Mouse (Mus musculus): ENCODE measurements around the gene Hist1h2bg. TPM values are rescaled to one million over a fixed set of nuclear protein-coding genes. Genes with fewer than 3 reads are reported as not detected.

The Hist1h2bg gene
- total and polyA plus RNA-seq, 2 experiments from 2014 or later: 4.3 to 1,110 TPM

DNA sequence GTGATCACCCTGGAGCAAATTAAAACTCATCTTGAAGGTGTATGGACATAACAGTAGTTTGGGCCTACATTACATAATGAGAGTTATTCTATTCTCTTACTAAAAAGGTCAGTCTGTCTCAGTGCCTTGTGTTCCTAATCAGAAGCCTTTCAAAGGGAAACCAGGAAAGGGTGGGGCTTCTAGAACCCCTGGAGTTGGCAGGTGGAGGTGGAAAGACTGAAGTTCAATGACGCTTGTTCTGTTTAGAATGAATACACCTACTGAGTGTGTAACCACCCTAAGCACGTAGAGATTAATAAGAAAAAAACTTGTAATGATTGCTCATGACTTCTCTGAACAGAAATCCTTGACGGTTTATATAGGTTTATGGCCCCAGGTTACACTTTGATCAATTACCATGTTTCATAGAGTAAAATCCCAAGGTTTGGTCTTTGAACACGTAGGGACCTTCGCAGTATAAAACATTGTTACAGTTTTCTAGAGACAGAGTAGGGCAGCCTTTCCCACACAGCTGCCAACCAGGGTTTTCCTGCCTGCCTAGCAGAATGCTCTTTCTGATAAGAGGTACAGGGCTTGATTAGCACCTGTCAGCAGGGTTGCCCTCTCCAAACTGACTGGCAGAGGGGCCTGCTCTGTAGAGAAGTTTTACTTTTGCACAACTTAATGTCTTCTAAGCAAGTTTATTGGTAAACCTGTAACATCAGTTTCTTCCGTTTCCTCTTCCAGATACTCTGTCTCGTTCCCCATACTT is 24.6 kb downstream of the Hist1h2bg start:
- no peak for ATAC-seq (ENCODE audit: insufficient read depth, low read depth)
- no peak for TF ChIP-seq EP300 (IDR thresholded peaks at IDR 0.05; ENCODE audit: low read depth)
- TF ChIP-seq CTCF (IDR thresholded peaks at IDR 0.05; ENCODE audit: low read depth): no peak
- Histone ChIP-seq H3K4me3 (ENCODE audit: low read depth, low read length) (no peak overlapping the region), H3K36me3 (replicated peaks; ENCODE audit: control insufficient read depth, insufficient read depth, low read length) (no peaks in the 10 kb centered on the region), H3K27ac (ENCODE audit: low read depth) (no peak overlapping the region), H3K4me2 (ENCODE audit: low read depth, low read length) (no peak overlapping the region), H3K9ac (replicated peaks; ENCODE audit: low read depth, low read length) (no peak overlapping the region), H3K4me1 (ENCODE audit: control insufficient read depth, insufficient read depth) (no peaks in the 10 kb centered on the region), H3K27me3 (ENCODE audit: control insufficient read depth, insufficient read depth, low read length) (no peaks in the 10 kb centered on the region), H3K9me3 (replicated peaks; ENCODE audit: control insufficient read depth, low read length) (no peaks in the 10 kb centered on the region)
- DNase-seq (ENCODE audit: low spot score): no peak
- 66% methylated on average over 7 of the region's 7 CpGs for WGBS

DNA sequence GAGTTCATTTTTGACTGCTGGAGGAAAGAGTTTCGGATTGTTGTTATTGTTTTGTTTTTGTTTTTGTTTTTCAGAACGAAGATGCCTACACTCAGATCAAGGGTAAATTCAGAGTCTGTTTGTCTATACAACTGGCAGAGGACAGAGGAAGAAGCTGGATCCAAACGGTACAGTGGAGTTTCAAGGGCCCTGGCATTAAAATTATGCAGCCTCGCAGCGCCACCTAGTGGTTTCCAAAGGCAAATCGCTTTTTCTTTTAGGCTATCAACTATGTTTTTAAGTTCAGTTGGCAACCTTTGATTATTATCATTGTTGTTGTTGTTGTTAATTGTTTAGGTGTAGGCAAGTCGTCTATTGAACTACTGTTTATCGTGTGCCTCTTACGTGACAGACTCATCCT is 26.8 kb downstream of the Hist1h2bg start:
- H3K27me3 ChIP-seq (ENCODE audit: control insufficient read depth, insufficient read depth, low read length): no peaks in the 10 kb centered on the region
- ATAC-seq (ENCODE audit: insufficient read depth, low read depth): no peak
- DNase-seq (ENCODE audit: low spot score): peak; percentile 76
- H3K4me3 ChIP-seq (ENCODE audit: low read depth, low read length): no peak overlapping the region
- 6% methylated on average over 9 of the region's 9 CpGs for whole genome bisulfite sequencing
- no peak overlapping the region for H3K27ac ChIP-seq (ENCODE audit: low read depth)
- H3K4me2 ChIP-seq (ENCODE audit: low read depth, low read length): no peak overlapping the region
- no peaks in the 10 kb centered on the region for H3K4me1 ChIP-seq (ENCODE audit: control insufficient read depth, insufficient read depth)
- H3K36me3 ChIP-seq (replicated peaks; ENCODE audit: control insufficient read depth, insufficient read depth, low read length): no peaks in the 10 kb centered on the region
- no peak overlapping the region for H3K9ac ChIP-seq (replicated peaks; ENCODE audit: low read depth, low read length)
- TF ChIP-seq EP300 (IDR thresholded peaks at IDR 0.05; ENCODE audit: low read depth) (no peak), CTCF (IDR thresholded peaks at IDR 0.05; ENCODE audit: low read depth) (peak; percentile 81)
- no peaks in the 10 kb centered on the region for H3K9me3 ChIP-seq (replicated peaks; ENCODE audit: control insufficient read depth, low read length)

DNA sequence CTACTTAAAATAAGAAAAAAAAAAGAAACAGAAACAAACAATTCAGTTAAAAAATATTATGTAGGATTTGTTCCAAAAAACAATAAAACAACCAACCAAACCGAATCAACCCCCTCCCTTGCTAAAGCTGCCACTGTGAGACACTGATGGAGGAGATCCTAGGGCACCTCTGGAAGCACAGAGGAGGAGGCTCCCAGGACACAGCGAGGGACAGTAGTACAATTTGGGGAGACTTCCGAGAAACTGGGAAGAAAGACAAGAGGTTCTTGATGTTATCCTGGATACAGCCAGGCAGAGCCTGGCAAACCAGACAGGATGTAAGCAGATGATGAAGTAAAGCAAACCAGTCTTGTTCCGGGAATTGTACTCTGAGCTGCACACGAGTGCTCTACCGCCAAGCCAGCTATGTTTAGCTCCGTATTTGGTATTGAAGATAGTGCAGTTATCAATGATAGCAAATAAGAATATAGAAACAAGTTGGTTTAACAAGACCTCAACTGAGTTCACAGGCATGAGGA is 32.0 kb downstream of the Hist1h2bg start:
- no peaks in the 10 kb centered on the region for H3K36me3 ChIP-seq (replicated peaks; ENCODE audit: control insufficient read depth, insufficient read depth, low read length)
- H3K4me2 ChIP-seq (ENCODE audit: low read depth, low read length): no peak overlapping the region
- TF ChIP-seq CTCF (IDR thresholded peaks at IDR 0.05; ENCODE audit: low read depth): no peak
- no peak for TF ChIP-seq EP300 (IDR thresholded peaks at IDR 0.05; ENCODE audit: low read depth)
- H3K4me1 ChIP-seq (ENCODE audit: control insufficient read depth, insufficient read depth): no peaks in the 10 kb centered on the region
- DNase-seq (ENCODE audit: low spot score) (no peak), ATAC-seq (ENCODE audit: insufficient read depth, low read depth) (no peak)
- no peak overlapping the region for H3K9ac ChIP-seq (replicated peaks; ENCODE audit: low read depth, low read length)
- H3K27ac ChIP-seq (ENCODE audit: low read depth): no peak overlapping the region
- H3K27me3 ChIP-seq (ENCODE audit: control insufficient read depth, insufficient read depth, low read length): no peaks in the 10 kb centered on the region
- no peak overlapping the region for H3K4me3 ChIP-seq (ENCODE audit: low read depth, low read length)
- H3K9me3 ChIP-seq (replicated peaks; ENCODE audit: control insufficient read depth, low read length): no peaks in the 10 kb centered on the region
- WGBS: 38% methylated on average over 7 of the region's 7 CpGs

DNA sequence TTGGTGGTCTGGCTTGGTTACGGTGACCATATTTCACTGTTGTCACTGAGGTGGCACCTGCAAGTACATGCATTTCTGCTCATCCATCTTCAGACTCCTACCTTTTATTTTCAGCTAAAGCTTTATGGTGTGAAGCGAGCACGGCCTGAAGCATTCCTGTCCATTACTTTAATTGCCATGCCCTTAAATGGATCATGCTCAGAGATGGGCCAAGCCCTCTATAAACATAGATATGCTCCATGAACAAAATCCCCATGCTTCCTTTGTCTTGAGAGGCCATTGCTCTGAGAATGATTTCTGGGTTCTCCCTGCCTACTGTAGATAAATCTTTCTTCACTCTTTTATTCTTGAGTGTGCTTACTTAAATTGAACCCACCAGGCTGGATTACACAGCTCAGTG is 33.3 kb downstream of the Hist1h2bg start:
- Histone ChIP-seq H3K4me2 (ENCODE audit: low read depth, low read length) (no peak overlapping the region), H3K9me3 (replicated peaks; ENCODE audit: control insufficient read depth, low read length) (no peaks in the 10 kb centered on the region), H3K27me3 (ENCODE audit: control insufficient read depth, insufficient read depth, low read length) (no peaks in the 10 kb centered on the region), H3K9ac (replicated peaks; ENCODE audit: low read depth, low read length) (no peak overlapping the region), H3K4me3 (ENCODE audit: low read depth, low read length) (no peak overlapping the region), H3K4me1 (ENCODE audit: control insufficient read depth, insufficient read depth) (no peaks in the 10 kb centered on the region), H3K36me3 (replicated peaks; ENCODE audit: control insufficient read depth, insufficient read depth, low read length) (no peaks in the 10 kb centered on the region), H3K27ac (ENCODE audit: low read depth) (no peak overlapping the region)
- WGBS: 83% methylated on average over 3 of the region's 3 CpGs
- ATAC-seq (ENCODE audit: insufficient read depth, low read depth) (no peak), DNase-seq (ENCODE audit: low spot score) (no peak)
- TF ChIP-seq CTCF (IDR thresholded peaks at IDR 0.05; ENCODE audit: low read depth) (no peak), EP300 (IDR thresholded peaks at IDR 0.05; ENCODE audit: low read depth) (no peak)

DNA sequence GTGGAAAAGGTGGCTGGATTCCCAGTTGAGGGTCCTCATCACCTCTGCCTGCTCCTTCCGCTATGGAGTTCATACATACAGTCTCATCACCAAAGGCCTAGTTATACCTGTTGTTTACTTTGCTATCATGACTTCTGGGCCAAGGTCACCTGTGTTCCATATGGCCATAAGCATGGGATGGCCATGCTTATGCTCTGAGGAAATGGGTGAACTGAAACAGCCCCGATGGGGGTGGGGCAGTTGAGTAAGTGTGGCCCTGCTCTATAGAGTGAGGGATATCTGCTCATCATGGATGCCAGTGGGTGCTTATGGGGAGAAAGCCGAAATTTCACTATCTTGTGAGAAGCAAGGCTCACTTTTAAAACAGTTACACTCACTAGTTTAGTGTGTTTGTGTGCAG is 33.9 kb downstream of the Hist1h2bg start:
- 80% methylated on average over 3 of the region's 3 CpGs for WGBS
- DNase-seq (ENCODE audit: low spot score) (no peak), ATAC-seq (ENCODE audit: insufficient read depth, low read depth) (no peak)
- Histone ChIP-seq H3K27me3 (ENCODE audit: control insufficient read depth, insufficient read depth, low read length) (no peaks in the 10 kb centered on the region), H3K36me3 (replicated peaks; ENCODE audit: control insufficient read depth, insufficient read depth, low read length) (no peaks in the 10 kb centered on the region), H3K4me1 (ENCODE audit: control insufficient read depth, insufficient read depth) (no peaks in the 10 kb centered on the region), H3K27ac (ENCODE audit: low read depth) (no peak overlapping the region), H3K9ac (replicated peaks; ENCODE audit: low read depth, low read length) (no peak overlapping the region), H3K9me3 (replicated peaks; ENCODE audit: control insufficient read depth, low read length) (no peaks in the 10 kb centered on the region), H3K4me3 (ENCODE audit: low read depth, low read length) (no peak overlapping the region), H3K4me2 (ENCODE audit: low read depth, low read length) (no peak overlapping the region)
- TF ChIP-seq EP300 (IDR thresholded peaks at IDR 0.05; ENCODE audit: low read depth) (no peak), CTCF (IDR thresholded peaks at IDR 0.05; ENCODE audit: low read depth) (no peak)

DNA sequence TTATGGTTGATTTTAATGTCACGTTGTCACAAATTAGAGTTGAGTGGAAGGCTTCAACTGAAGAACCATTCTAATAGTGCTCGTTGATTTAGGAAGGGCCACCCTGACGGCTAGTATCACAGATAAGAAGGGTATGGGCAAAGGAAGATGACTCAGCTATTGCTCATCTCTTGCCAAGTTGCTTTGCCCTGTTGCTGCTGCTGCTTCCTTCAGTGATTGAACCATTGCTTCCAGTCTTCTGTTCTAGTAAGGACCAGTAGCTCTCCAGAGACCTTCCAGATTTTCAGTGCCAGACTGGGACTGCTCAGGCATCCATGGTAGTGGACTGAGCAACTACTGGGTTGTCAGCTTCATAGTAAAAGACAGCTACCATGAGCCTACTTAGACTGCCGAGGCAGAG is 38.0 kb downstream of the Hist1h2bg start:
- WGBS: 55% methylated on average over 4 of the region's 4 CpGs
- ATAC-seq (ENCODE audit: insufficient read depth, low read depth): no peak
- TF ChIP-seq EP300 (IDR thresholded peaks at IDR 0.05; ENCODE audit: low read depth) (no peak), CTCF (IDR thresholded peaks at IDR 0.05; ENCODE audit: low read depth) (no peak)

More for the DNA sequence above, 38.0 kb downstream of the Hist1h2bg start:
- H3K4me2 ChIP-seq (ENCODE audit: low read depth, low read length): no peak overlapping the region
- H3K4me1 ChIP-seq (ENCODE audit: control insufficient read depth, insufficient read depth): no peaks in the 10 kb centered on the region
- H3K27ac ChIP-seq (ENCODE audit: low read depth): no peak overlapping the region
- no peak overlapping the region for H3K4me3 ChIP-seq (ENCODE audit: low read depth, low read length)
- no peaks in the 10 kb centered on the region for H3K9me3 ChIP-seq (replicated peaks; ENCODE audit: control insufficient read depth, low read length)
- no peaks in the 10 kb centered on the region for H3K36me3 ChIP-seq (replicated peaks; ENCODE audit: control insufficient read depth, insufficient read depth, low read length)
- no peak for DNase-seq (ENCODE audit: low spot score)
- no peaks in the 10 kb centered on the region for H3K27me3 ChIP-seq (ENCODE audit: control insufficient read depth, insufficient read depth, low read length)
- H3K9ac ChIP-seq (replicated peaks; ENCODE audit: low read depth, low read length): no peak overlapping the region

All from heart, postnatal 0 days (tissue).